Mouse (Mus musculus) kidney, adult 2 months (tissue): ENCODE measurements at regions not wholly inside any gene's neighbourhood (a gene's known extent, or its start where the extent isn't known, plus 50 kb on each side); places are given as distances from the start of the nearest gene placed in this dataset.
"Not testable (repeated sequence)": the region's sequence is repeated elsewhere in the genome, so short reads cannot be mapped to it uniquely, and the experiment has no call there.

Source experiments
- DNase-seq: peaks from one replicate; pipeline ENCODE4 v3.0.0; 2021
- H3K27ac ChIP-seq: fragments of 200-500 bp; 2 replicates; pipeline ENCODE4 v1.5.1; 2012; ENCODE audit warnings: low read depth, low read length, control low read depth, inconsistent platforms; ENCODE audit not compliant: insufficient read depth
- H3K27me3 ChIP-seq: fragments of 200-500 bp; replicated peaks from 2 replicates; pipeline ENCODE4 v1.6.1; 2012; ENCODE audit warnings: mild to moderate bottlenecking, moderate library complexity, low read length, inconsistent platforms; ENCODE audit not compliant: control insufficient read depth, insufficient read depth
- H3K36me3 ChIP-seq: fragments of 200-500 bp; 2 replicates; pipeline ENCODE4 v1.6.1; 2012; ENCODE audit warnings: mild to moderate bottlenecking, moderate library complexity, low read length, inconsistent platforms; ENCODE audit not compliant: control insufficient read depth, insufficient read depth
- H3K4me1 ChIP-seq: fragments of 200-500 bp; 2 replicates; pipeline ENCODE4 v1.6.1; 2011; ENCODE audit warnings: low read length; ENCODE audit not compliant: control insufficient read depth, insufficient read depth
- H3K4me3 ChIP-seq: fragments of 200-500 bp; 2 replicates; pipeline ENCODE4 v1.5.1; 2011; ENCODE audit warnings: mild to moderate bottlenecking, low read depth, low read length, control low read depth; ENCODE audit not compliant: insufficient read depth
- CTCF ChIP-seq: fragments of 200-500 bp; conservative IDR thresholded peaks from 2 replicates; pipeline ENCODE4 v1.5.1; 2011; ENCODE audit warnings: low read depth, mild to moderate bottlenecking, control low read depth, low read length, moderate library complexity, mixed read lengths; ENCODE audit not compliant: insufficient read depth, insufficient read length
- POLR2A ChIP-seq: fragments of 200-500 bp; IDR thresholded peaks from one replicate; pipeline ENCODE4 v1.6.1; 2011; ENCODE audit warnings: low read depth, low read length, control low read depth
- WGBS: fragments of 180-500 bp; shearing (Covaris S2); methylation state at CpG from one replicate; pipeline ENCODE4 v1.1.7; 2018; 5-methylcytosine and 5-hydroxymethylcytosine counted together

- no peaks in the 10 kb centered on the region for H3K27me3 ChIP-seq
- H3K4me3 ChIP-seq: no peak overlapping the region
- TF ChIP-seq POLR2A: no peak
- no peak for TF ChIP-seq CTCF
- DNase-seq: no peak
- H3K27ac ChIP-seq: no peak overlapping the region
- H3K36me3 ChIP-seq: no peaks in the 10 kb centered on the region
- no peaks in the 10 kb centered on the region for H3K4me1 ChIP-seq
Measured at GRCm38 (mm10) chr1:194491111-194491510, 126.9 kb upstream of the Plxna2 start.

GRCm38 (mm10) chr1:194488126-194488525 is 129.9 kb upstream of the Plxna2 start:
- Histone ChIP-seq H3K4me3 (no peak overlapping the region), H3K36me3 (no peaks in the 10 kb centered on the region), H3K4me1 (no peaks in the 10 kb centered on the region), H3K27me3 (no peaks in the 10 kb centered on the region), H3K27ac (no peak overlapping the region)
- peak; percentile 64 for DNase-seq
- TF ChIP-seq POLR2A (no peak), CTCF (no peak)

- H3K4me1 ChIP-seq: no peaks in the 10 kb centered on the region
- H3K27me3 ChIP-seq: no peaks in the 10 kb centered on the region
- no peak overlapping the region for H3K27ac ChIP-seq
- no peak overlapping the region for H3K4me3 ChIP-seq
- H3K36me3 ChIP-seq: no peaks in the 10 kb centered on the region
- no peak for TF ChIP-seq CTCF
- TF ChIP-seq POLR2A: no peak
- no peak for DNase-seq
Measured at GRCm38 (mm10) chr1:194482717-194483059, 135.3 kb upstream of the Plxna2 start.

GRCm38 (mm10) chr1:194482001-194482716 is 135.9 kb upstream of the Plxna2 start:
- DNase-seq: peak; percentile 28
- H3K27me3 ChIP-seq: no peaks in the 10 kb centered on the region
- TF ChIP-seq POLR2A (no peak), CTCF (no peak)
- H3K4me1 ChIP-seq: no peaks in the 10 kb centered on the region
- no peak overlapping the region for H3K27ac ChIP-seq
- no peaks in the 10 kb centered on the region for H3K36me3 ChIP-seq
- H3K4me3 ChIP-seq: no peak overlapping the region
- 39% methylated on average over 6 of the region's 6 CpGs for WGBS

GRCm38 (mm10) chr1:194471281-194471680 is 146.7 kb upstream of the Plxna2 start:
- not testable (repeated sequence) for H3K36me3 ChIP-seq, H3K27ac ChIP-seq, DNase-seq, H3K4me1 ChIP-seq, H3K4me3 ChIP-seq, H3K27me3 ChIP-seq
- WGBS: 95% methylated on average over 2 of the region's 2 CpGs

GRCm38 (mm10) chr1:194452480-194452879 is 165.5 kb upstream of the Plxna2 start:
- no peaks in the 10 kb centered on the region for H3K36me3 ChIP-seq
- H3K27ac ChIP-seq: no peak overlapping the region
- DNase-seq: no peak
- 96% methylated on average over 1 of the region's 1 CpGs for WGBS
- no peaks in the 10 kb centered on the region for H3K4me1 ChIP-seq
- no peak for TF ChIP-seq POLR2A
- TF ChIP-seq CTCF: no peak
- H3K27me3 ChIP-seq: no peaks in the 10 kb centered on the region
- no peak overlapping the region for H3K4me3 ChIP-seq

- WGBS: 87% methylated on average over 1 of the region's 1 CpGs
- Histone ChIP-seq H3K4me1 (no peaks in the 10 kb centered on the region), H3K36me3 (no peaks in the 10 kb centered on the region), H3K27me3 (no peaks in the 10 kb centered on the region), H3K4me3 (no peak overlapping the region), H3K27ac (no peak overlapping the region)
- no peak for DNase-seq
- TF ChIP-seq POLR2A (no peak), CTCF (no peak)
Measured at GRCm38 (mm10) chr1:194443681-194444080, 174.3 kb upstream of the Plxna2 start.

GRCm38 (mm10) chr1:194437301-194437700 is 180.7 kb upstream of the Plxna2 start:
- peak; percentile 78 for DNase-seq
- Histone ChIP-seq H3K4me1 (peaks cover 15% of the 10 kb centered on the region), H3K27me3 (no peaks in the 10 kb centered on the region), H3K36me3 (no peaks in the 10 kb centered on the region), H3K4me3 (no peak overlapping the region), H3K27ac (peak overlapping the region; percentile 66)
- WGBS: 44% methylated on average over 5 of the region's 5 CpGs
- TF ChIP-seq POLR2A (no peak), CTCF (no peak)
